Mouse (Mus musculus) hindbrain, postnatal 0 days (tissue): ENCODE measurements around the gene Map2. TPM values are rescaled to one million over a fixed set of nuclear protein-coding genes. Genes with fewer than 3 reads are reported as not detected.

Experiments used
- ATAC-seq: fragments of 200-750 bp; cut with Nextera tagmentation; 2 replicates; pipeline ENCODE4 v1.8.0; 2017; ENCODE audit warnings: mild to moderate bottlenecking, moderate TSS enrichment, moderate library complexity
- DNase-seq: peaks from one replicate; pipeline ENCODE4 v3.0.0-alpha.2; 2015; ENCODE audit warnings: low spot score
- H3K27ac ChIP-seq: fragments of 300-500 bp; sonication (generic); 2 replicates; pipeline ENCODE4 v1.5.1; 2014; ENCODE audit warnings: mild to moderate bottlenecking
- H3K27me3 ChIP-seq: fragments of 300-500 bp; sonication (generic); 2 replicates; pipeline ENCODE4 v1.6.1; 2014; ENCODE audit warnings: low read length, mixed read lengths; ENCODE audit not compliant: insufficient read depth
- H3K36me3 ChIP-seq: fragments of 300-500 bp; sonication (generic); 2 replicates; pipeline ENCODE4 v1.6.1; 2014; ENCODE audit warnings: low read length, mixed read lengths; ENCODE audit not compliant: insufficient read depth
- H3K4me1 ChIP-seq: fragments of 300-500 bp; sonication (generic); 2 replicates; pipeline ENCODE4 v1.6.1; 2014; ENCODE audit warnings: antibody characterized with exemption, low read length, mixed read lengths; ENCODE audit not compliant: insufficient read depth
- H3K4me2 ChIP-seq: fragments of 300-500 bp; sonication (generic); 2 replicates; pipeline ENCODE4 v1.6.1; 2014; ENCODE audit warnings: low read depth, mild to moderate bottlenecking, low read length, moderate library complexity, mixed read lengths
- H3K4me3 ChIP-seq: fragments of 300-500 bp; sonication (generic); 2 replicates; pipeline ENCODE4 v1.5.1; 2014; ENCODE audit warnings: low read length
- H3K9ac ChIP-seq: fragments of 300-500 bp; sonication (generic); replicated peaks from 2 replicates; pipeline ENCODE4 v1.6.1; 2014; ENCODE audit warnings: mild to moderate bottlenecking, low read length, moderate library complexity, mixed read lengths
- H3K9me3 ChIP-seq: fragments of 300-500 bp; sonication (generic); 2 replicates; pipeline ENCODE4 v1.6.1; 2016; ENCODE audit warnings: low read length, mixed read lengths
- CTCF ChIP-seq: IDR thresholded peaks from 2 replicates; pipeline ENCODE4 v1.5.1; 2016; ENCODE audit warnings: antibody characterized with exemption, control low read depth, low read depth
- WGBS: fragments of 180-500 bp; shearing (Covaris S2); extraction: QIAGEN DNeasy Blood & Tissue Kit; methylation state at CpG from one replicate; pipeline ENCODE4 v1.1.7; 2014; 5-methylcytosine and 5-hydroxymethylcytosine counted together
- polyA plus RNA-seq: library from polyadenylated mRNA; unstranded; fragments of >200 nt; fragmentation: Nextera tagmentation; extraction: Ambion mirVana; gene quantifications from 2 replicates; pipeline ENCODE4 v1.2.1, GENCODE M21; 2015
- total RNA-seq: library from RNA; depleted of rRNA; stranded (reverse); fragments of >200 nt; gene quantifications from 2 replicates; pipeline ENCODE4 v1.2.3, GENCODE M21; 2014

The Map2 gene
- total and polyA plus RNA-seq, 2 experiments from 2014 or later, result 289 to 1,101 TPM

GRCm38 (mm10) chr1:66442922-66443321 is 267.8 kb downstream of the Map2 start:
- Histone ChIP-seq H3K9ac (no peak overlapping the region), H3K4me1 (no peaks in the 10 kb centered on the region), H3K9me3 (no peaks in the 10 kb centered on the region), H3K27me3 (no peaks in the 10 kb centered on the region), H3K36me3 (peaks cover 15% of the 10 kb centered on the region), H3K27ac (no peak overlapping the region), H3K4me3 (no peak overlapping the region), H3K4me2 (no peak overlapping the region)
- WGBS, result 62% methylated on average over 2 of the region's 2 CpGs
- ATAC-seq (no peak), DNase-seq (no peak)
- no peak for TF ChIP-seq CTCF

GRCm38 (mm10) chr1:66449471-66449870 is 274.4 kb downstream of the Map2 start:
- H3K4me3 ChIP-seq, result no peak overlapping the region
- H3K4me2 ChIP-seq, result no peak overlapping the region
- DNase-seq, result no peak
- 55% methylated on average over 2 of the region's 2 CpGs for WGBS
- no peaks in the 10 kb centered on the region for H3K9me3 ChIP-seq
- no peak overlapping the region for H3K27ac ChIP-seq
- no peak overlapping the region for H3K9ac ChIP-seq
- no peak for ATAC-seq
- H3K36me3 ChIP-seq, result no peaks in the 10 kb centered on the region
- no peak for TF ChIP-seq CTCF
- no peaks in the 10 kb centered on the region for H3K27me3 ChIP-seq
- H3K4me1 ChIP-seq, result no peaks in the 10 kb centered on the region

- no peak overlapping the region for H3K27ac ChIP-seq
- no peaks in the 10 kb centered on the region for H3K36me3 ChIP-seq
- no peak overlapping the region for H3K4me3 ChIP-seq
- no peak for DNase-seq
- H3K9me3 ChIP-seq, result no peaks in the 10 kb centered on the region
- no peak overlapping the region for H3K9ac ChIP-seq
- no peaks in the 10 kb centered on the region for H3K27me3 ChIP-seq
- 6% methylated on average over 2 of the region's 2 CpGs for WGBS
- no peak for ATAC-seq
- H3K4me1 ChIP-seq, result no peaks in the 10 kb centered on the region
- TF ChIP-seq CTCF, result no peak
- H3K4me2 ChIP-seq, result no peak overlapping the region
Observed at GRCm38 (mm10) chr1:66456580-66456979, 281.5 kb downstream of the Map2 start.

- DNase-seq (no peak), ATAC-seq (no peak)
- Histone ChIP-seq H3K9me3 (no peaks in the 10 kb centered on the region), H3K27me3 (no peaks in the 10 kb centered on the region), H3K4me3 (no peak overlapping the region), H3K36me3 (no peaks in the 10 kb centered on the region), H3K9ac (no peak overlapping the region), H3K4me2 (no peak overlapping the region), H3K27ac (no peak overlapping the region), H3K4me1 (no peaks in the 10 kb centered on the region)
- WGBS, result 72% methylated on average over 3 of the region's 3 CpGs
- TF ChIP-seq CTCF, result no peak
Observed at GRCm38 (mm10) chr1:66457747-66458146, 282.7 kb downstream of the Map2 start.

- no peaks in the 10 kb centered on the region for H3K27me3 ChIP-seq
- no peak overlapping the region for H3K4me3 ChIP-seq
- H3K9me3 ChIP-seq, result no peaks in the 10 kb centered on the region
- WGBS, result 75% methylated on average over 3 of the region's 3 CpGs
- H3K36me3 ChIP-seq, result no peaks in the 10 kb centered on the region
- no peak for ATAC-seq
- TF ChIP-seq CTCF, result no peak
- no peak for DNase-seq
- no peak overlapping the region for H3K4me2 ChIP-seq
- H3K27ac ChIP-seq, result no peak overlapping the region
- H3K4me1 ChIP-seq, result no peaks in the 10 kb centered on the region
- H3K9ac ChIP-seq, result no peak overlapping the region
Observed at GRCm38 (mm10) chr1:66459394-66459793, 284.3 kb downstream of the Map2 start.

GRCm38 (mm10) chr1:66460850-66461249 is 285.8 kb downstream of the Map2 start:
- 81% methylated on average over 4 of the region's 4 CpGs for WGBS
- Histone ChIP-seq H3K9me3 (no peaks in the 10 kb centered on the region), H3K4me1 (no peaks in the 10 kb centered on the region), H3K9ac (no peak overlapping the region), H3K27ac (no peak overlapping the region), H3K4me2 (no peak overlapping the region), H3K36me3 (no peaks in the 10 kb centered on the region), H3K4me3 (no peak overlapping the region), H3K27me3 (no peaks in the 10 kb centered on the region)
- TF ChIP-seq CTCF, result no peak
- DNase-seq, result no peak
- ATAC-seq, result no peak

DNA sequence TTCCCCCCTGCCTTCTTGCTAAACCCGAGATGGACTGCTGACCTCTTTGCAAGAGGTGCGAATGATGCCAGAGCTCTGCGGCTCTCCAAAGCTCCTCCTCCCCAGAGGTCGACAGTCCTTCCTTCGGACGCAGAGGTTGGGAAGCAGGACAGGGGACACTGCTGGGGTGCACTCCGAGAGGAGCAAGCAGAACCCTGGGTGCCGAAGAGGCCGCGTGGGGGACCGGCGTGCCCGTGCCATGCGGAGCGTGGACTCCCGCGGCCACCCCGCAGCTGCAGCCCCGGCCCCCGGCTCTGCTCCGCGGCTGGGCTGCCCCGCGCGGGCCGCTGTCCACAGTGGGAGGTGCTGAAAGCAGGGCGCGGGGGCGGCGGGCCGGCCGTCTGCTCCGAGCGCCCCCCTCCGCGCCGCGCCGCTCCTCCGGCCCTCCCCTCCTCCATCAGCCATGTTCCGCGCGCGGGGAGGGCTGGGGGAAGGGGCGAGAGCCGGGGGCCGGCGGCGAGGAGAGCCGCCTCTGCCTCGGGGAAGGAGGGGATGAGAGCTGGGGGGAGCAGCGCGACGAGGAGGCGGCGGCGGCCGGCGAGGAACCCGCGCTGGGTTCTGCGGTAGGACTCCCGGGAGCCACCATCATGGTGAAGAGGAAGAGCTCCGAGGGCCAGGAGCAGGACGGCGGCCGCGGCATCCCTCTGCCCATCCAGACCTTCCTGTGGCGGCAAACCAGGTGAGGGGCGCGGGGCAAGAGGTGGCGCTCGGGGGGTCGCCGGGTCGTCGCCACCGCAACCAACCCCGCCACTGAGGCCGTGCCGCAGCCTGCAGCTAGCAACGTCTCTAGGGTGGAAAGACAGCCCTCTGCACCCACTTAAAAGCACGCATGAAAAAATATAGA is 293.0 kb downstream of the Map2 start, which contains the start of gene Unc80:
Unc80 (plus strand) TSS at position 547 of the 883 bp plus-strand sequence.
- WGBS, result 1% methylated on average over 61 of the region's 83 CpGs
- ATAC-seq, result peak; percentile 94
- peak within 1 kb of the TSS; percentile 80 for H3K4me3 ChIP-seq

More for the DNA sequence above, 293.0 kb downstream of the Map2 start, which contains the start of gene Unc80:
- Histone ChIP-seq H3K4me2 (peak within 1 kb of the TSS; percentile 70), H3K9ac (peak within 1 kb of the TSS; percentile 79), H3K4me1 (no peaks in the 10 kb centered on the region), H3K9me3 (no peaks in the 10 kb centered on the region), H3K27me3 (no peaks in the 10 kb centered on the region), H3K27ac (peak within 1 kb of the TSS; percentile 82), H3K36me3 (no peaks in the 10 kb centered on the region)
- TF ChIP-seq CTCF, result no peak
- peak; percentile 79 for DNase-seq
